Mouse (Mus musculus): ENCODE measurements around the gene Ethe1. TPM values are rescaled to one million over a fixed set of nuclear protein-coding genes. Genes with fewer than 3 reads are reported as not detected.

Gene Ethe1
- 57.3 and 69.3 TPM in 2 replicates for total RNA-seq (2023)

GRCm38 (mm10) chr7:24587330-24588105 is at the start of gene Ethe1, which contains the start of gene Zfp575:
Gene Ethe1 (plus strand): TSS chr7:24587543.
Gene Zfp575 (minus strand): TSS chr7:24587641.

GRCm38 (mm10) chr7:24546068-24546614 is 41.2 kb upstream of the Ethe1 start, which contains the start of the genes Pinlyp and Xrcc1:
Gene Pinlyp (minus strand): TSS chr7:24546118.
Gene Xrcc1 (plus strand): TSS chr7:24546289.

GRCm38 (mm10) chr7:24610144-24610878 is 23.0 kb downstream of the Ethe1 start, which contains the start of gene Phldb3:
Gene Phldb3 (plus strand): TSS chr7:24610763.

GRCm38 (mm10) chr7:24636264-24636663 is 48.9 kb downstream of the Ethe1 start, which contains the start of gene Lypd3:
Gene Lypd3 (plus strand): TSS chr7:24636550.

Other genes with a start within 250 kb of the Ethe1 start
- gene Lypd5, start 238.3 kb upstream of the Ethe1 start, total RNA-seq (2023), result not detected in 2 replicates
- 18.0 and 26.6 TPM in 2 replicates for gene Kcnn4, start 217.3 kb upstream of the Ethe1 start, total RNA-seq (2023)
- 55.2 and 65.2 TPM in 2 replicates for gene Smg9, start 187.9 kb upstream of the Ethe1 start, total RNA-seq (2023)
- 2.0 and 2.1 TPM in 2 replicates for gene Irgc1, start 135.2 kb upstream of the Ethe1 start, total RNA-seq (2023)
- 1,192 and 1,464 TPM in 2 replicates for gene Plaur, start 125.1 kb upstream of the Ethe1 start, total RNA-seq (2023)
- 0.29 TPM in 1 of 2 replicates, not detected in the other for gene Cadm4, start 105.5 kb upstream of the Ethe1 start, total RNA-seq (2023)
- 0.41 TPM in 1 of 2 replicates, not detected in the other for gene Zfp428, start 80.5 kb upstream of the Ethe1 start, total RNA-seq (2023)
- gene AC161166.1, start 75.1 kb upstream of the Ethe1 start, total RNA-seq (2023), result not detected in 2 replicates
- gene Irgq, start 56.9 kb upstream of the Ethe1 start, total RNA-seq (2023), result 4.4 and 6.3 TPM in 2 replicates
- gene Pinlyp, start 41.4 kb upstream of the Ethe1 start, total RNA-seq (2023), result not detected in 2 replicates
- gene Xrcc1, start 41.3 kb upstream of the Ethe1 start, total RNA-seq (2023), result 29.1 and 35.1 TPM in 2 replicates
- 0.14 and 0.22 TPM in 2 replicates for gene Zfp575, start 98 bp downstream of the Ethe1 start, total RNA-seq (2023)
- gene Phldb3, start 23.2 kb downstream of the Ethe1 start, total RNA-seq (2023), result 5.0 and 6.5 TPM in 2 replicates
- not detected in 2 replicates for gene Lypd3, start 49.0 kb downstream of the Ethe1 start, total RNA-seq (2023)
- not detected in 2 replicates for gene Tex101, start 89.1 kb downstream of the Ethe1 start, total RNA-seq (2023)
- 1.6 and 2.2 TPM in 2 replicates for gene BC049730, start 121.7 kb downstream of the Ethe1 start, total RNA-seq (2023)
- 5.8 and 13.4 TPM in 2 replicates for gene Gm4763, start 139.4 kb downstream of the Ethe1 start, total RNA-seq (2023)
- gene Cd177, start 172.8 kb downstream of the Ethe1 start, total RNA-seq (2023), result 1,275 and 1,351 TPM in 2 replicates
- gene Ceacam10, start 189.7 kb downstream of the Ethe1 start, total RNA-seq (2023), result 69.9 and 84.9 TPM in 2 replicates

Data from neutrophil, adult 65 days (primary cell).